Mouse (Mus musculus) left cerebral cortex, postnatal 14 days (tissue): ENCODE measurements around the gene Tom1l1. TPM values are rescaled to one million over a fixed set of nuclear protein-coding genes. Genes with fewer than 3 reads are reported as not detected.

Experiments used
- DNase-seq, 2 experiments: peaks; one replicate each; pipeline ENCODE4 v3.0.0; 2021 to 2022; ENCODE audit warnings: low spot score in 2 of 2, mixed read lengths in 1 of 2
- intact Hi-C: fragments of 180-260 bp; cut with DNase I; formaldehyde crosslinking; loops from one replicate; pipeline ENCODE4 v1.15.1; 2025
- total RNA-seq, 2 experiments: library from RNA; stranded (reverse); gene quantifications; 2 replicates each; pipeline ENCODE4 v1.2.3; 2021

Gene Tom1l1
- total RNA-seq, 2 experiments from 2014 or later, result 21.3 to 28.1 TPM

DNA sequence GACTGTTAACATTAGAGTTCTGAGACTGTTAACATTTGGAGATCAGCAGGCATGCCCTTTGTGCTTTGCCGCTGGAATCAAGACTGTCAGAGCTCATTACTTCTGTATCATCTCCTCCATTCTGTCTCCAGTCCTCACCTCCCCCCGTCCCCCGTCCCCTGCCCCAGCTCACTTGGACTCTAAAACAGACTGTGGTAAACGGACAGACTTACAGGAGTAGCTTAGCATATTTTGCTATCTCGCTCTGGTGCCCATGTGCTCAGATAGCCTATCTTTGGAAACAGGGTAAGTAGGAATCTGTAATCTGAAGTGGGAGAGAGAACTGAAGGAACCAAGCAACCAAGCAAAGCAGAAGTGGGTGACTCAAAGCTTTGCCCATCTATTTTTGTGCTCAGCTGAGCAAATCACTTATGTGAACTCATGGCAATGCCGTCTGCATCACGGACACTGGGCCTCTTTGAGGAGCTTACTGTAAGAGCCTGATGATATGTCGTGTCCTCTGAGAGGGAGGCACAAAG, 10.3 kb downstream of the Tom1l1 start:
- DNase-seq, result peak; percentile 53 to 76
- intact Hi-C loops, result no loop called here

DNA sequence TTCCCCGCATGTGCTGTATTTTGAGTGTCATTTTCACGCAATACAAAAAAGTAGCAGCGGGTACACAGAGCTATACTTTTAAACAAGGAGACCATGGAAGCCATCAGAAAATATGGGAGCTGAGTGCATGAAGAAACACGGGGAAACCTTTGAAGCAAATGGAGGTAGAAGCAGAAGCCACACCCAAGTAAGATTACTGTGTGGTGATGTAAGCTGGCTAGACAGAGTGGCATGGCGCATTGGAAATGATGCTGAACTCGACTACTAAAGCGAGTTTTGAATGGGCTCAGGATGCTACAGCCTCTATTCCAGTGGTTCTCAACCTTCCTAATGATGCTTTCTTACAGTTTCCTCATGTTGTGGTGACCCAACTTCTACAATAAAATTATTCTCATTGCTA, 11.1 kb downstream of the Tom1l1 start:
- no peak for DNase-seq
- intact Hi-C loops, result no loop called here

DNA sequence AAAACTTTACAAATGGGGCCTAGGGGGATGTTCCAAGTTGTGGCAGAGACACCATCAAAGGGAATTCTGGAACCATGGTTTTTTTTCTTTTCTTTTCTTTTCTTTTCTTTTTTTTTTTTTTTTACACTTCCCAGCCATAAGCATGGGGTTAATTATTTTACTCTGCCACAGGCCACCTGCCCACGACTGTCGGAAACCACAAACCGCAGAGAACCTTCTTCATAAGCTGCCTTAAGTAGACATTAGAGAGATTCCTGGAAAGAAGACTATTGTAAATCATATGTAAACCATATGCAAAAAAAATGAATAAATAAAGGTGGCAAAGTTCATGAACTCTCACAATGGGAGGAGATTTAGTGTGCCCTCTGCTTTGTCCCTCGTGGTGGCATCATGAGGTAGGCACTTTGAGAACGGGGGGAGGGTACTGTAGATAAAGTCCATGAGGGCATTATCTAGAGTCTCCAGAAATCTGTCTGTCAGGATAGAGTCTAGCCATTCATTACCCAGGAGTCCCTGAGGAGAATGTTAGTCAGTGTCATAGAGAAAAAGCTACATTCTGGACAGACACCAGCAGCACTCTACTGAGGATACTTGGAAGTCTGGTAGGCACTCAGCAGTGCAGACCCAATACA, 12.6 kb downstream of the Tom1l1 start:
- no peak for DNase-seq
- intact Hi-C loops, result no loop called here

DNA sequence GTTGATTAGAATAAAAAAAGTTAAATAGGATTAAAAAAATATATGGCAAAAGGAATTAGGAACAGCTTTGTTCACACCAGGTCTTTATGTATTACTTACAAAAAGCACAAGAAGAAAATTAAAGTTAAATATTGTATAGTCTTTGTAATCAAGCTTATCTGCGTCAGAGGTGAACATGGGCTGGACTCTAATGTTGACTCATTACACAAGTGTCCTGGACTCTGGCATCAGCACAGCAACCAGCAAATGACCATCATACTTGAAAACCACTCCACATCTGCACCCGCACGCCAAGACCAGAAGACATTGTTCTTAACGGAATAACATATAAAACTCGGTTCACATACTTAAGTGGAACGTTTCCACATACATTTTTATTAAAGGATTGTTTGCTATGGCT, 20.8 kb downstream of the Tom1l1 start:
- no peak for DNase-seq
- intact Hi-C loops, result no loop called here

DNA sequence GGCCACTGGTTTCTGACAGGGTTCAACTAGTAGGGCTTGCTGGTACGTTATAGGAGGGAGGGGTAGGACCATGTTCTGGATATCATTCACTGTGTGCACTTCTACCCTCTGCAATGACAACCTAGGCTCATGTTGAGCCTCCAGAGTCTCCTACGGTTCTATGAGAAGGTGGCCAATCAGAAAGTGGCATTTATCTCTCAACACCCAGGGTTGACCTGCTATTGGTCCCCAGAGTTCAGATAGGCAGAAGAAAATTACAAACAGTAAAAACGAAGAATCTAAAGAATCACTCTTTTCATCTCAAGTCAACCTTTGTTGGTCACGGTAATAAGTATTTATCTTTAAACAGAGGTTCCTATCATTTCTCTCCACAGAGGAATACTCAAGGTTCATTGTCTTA, 21.2 kb downstream of the Tom1l1 start:
- no peak for DNase-seq
- intact Hi-C loops, result no loop called here

DNA sequence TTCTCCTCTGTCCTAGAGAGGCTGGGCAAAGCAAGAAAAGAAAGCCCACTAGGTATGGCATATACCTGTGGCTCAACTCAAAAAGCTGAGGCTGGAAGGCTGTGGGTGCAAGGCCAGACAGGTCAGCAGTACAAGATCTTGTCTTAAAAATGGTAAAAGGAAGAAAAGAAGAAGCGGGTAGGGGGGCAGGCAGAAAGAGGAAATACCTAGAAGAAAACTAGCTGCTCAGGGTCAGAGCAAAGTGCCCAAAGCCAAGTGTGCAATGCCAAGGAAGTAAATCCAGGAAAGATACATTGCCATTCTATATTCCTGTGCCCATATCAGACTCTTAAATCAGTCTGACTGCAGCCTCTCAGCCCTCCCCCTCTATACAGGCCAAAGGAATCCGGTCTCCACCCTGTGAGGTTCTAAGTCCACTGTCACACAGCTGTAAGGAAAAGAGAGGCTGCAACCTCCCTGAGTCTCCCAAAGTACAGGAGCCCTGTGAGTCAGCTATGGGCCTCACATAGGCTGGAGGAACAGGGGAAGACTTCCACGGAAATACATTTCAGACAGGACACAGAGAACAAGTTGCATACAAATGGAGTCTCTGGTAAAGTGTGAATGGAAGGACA, 21.9 kb downstream of the Tom1l1 start:
- intact Hi-C loops, result no loop called here
- DNase-seq, result no peak

DNA sequence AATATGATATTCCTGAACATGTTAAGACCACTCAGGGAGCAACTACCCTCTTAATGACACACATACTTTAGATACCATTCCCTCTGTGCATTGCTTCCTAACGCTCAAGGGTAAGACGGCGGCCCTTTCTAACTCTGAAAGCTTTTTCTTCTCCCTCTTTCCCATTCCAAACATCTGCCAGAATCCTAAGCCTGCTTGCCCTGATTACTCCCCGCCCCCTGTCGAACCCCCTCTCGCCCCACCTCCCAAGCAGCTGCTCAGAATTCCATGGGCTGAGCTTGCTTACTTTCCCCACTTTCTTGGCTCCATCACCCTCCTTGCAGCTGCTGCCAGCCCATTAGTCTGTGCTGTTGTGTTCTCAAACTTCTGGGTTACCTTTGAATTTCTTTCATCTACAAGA, 23.0 kb downstream of the Tom1l1 start:
- DNase-seq, result peak; percentile 35 to 41

DNA sequence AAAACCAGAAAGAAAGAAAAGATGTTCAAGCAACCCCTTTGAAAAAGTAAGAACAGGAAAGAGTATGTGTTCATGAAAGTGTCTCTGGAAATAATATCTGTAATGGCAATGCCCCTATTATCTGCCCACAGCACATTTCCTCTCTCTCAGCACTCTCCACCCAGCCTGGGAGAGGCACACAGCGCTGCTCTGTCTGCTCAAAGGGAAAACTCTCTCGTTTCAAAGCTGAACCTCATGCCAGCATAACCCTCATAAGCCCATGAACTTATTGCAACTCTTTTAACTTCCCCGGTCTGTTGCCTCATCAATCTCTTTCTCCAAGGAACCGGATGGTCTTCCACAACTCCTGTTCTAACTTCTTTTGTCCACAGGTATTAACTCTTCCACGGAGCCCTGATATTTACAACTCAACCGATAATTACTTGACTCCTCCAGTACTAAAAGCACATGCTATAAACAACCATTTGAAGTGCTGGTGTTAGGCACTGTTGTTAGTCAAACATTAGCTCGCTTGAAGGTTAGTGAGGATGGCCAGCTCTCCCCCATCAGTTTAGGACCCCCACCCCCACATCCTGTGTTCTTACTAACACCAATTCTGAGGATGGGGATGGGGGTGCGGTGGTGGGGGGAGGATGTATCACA, 23.7 kb downstream of the Tom1l1 start:
- no peak for DNase-seq
- intact Hi-C loops, result no loop called here

More for the DNA sequence above, 23.0 kb downstream of the Tom1l1 start:
- intact Hi-C loops, result no loop called here

DNA sequence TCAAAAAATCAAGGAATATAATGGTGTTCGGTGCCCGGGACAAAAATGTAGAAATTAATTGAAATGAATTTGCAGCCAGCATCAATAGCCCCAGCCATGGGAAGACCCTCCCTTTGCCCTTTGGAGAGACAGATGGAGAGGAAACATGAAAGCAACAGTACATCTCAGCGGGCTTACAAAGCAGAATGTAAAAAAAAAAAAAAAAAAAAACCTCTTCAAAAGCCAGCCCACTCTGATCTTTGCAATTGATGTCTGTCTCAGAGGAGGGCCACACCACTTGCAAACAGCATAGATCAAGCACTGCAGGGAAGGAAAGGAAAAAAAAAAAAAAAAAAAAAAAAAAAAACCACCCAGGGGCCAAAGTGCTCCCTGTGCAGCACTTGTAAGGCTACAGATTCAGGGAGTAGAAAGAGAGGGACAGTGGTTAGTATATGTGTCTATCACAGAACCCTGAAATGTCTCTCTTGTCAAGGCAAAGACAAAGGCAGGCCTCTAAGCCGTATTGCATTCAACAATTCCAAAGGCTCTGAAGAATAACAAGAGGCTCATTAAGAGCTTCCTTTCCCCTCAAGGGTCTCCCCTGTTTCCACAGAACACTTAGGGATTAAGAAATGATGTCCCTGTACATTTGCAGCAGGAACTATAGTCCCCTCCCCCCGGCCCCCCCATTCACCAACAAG, 24.4 kb downstream of the Tom1l1 start:
- intact Hi-C loops, result no loop called here
- DNase-seq, result no peak

DNA sequence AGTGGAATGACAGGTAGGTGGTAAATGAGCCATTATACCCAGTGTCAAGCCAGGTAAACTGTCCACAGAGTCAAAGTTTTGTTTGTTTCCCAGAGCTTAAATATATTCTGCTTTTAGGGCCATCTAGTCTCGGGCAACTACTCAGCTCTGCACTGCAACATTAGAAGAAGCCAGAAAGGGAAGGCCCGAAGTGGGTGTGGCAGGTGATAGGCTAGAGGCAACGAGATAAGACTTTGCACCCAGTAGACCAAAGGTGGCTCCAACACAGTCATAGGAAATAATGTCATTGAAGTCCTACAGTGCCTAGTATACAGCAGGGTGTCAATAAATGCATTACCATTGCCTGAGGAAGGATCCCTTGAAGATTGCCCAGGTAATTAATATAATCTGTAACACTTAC, 25.1 kb downstream of the Tom1l1 start:
- intact Hi-C loops, result no loop called here
- no peak for DNase-seq

DNA sequence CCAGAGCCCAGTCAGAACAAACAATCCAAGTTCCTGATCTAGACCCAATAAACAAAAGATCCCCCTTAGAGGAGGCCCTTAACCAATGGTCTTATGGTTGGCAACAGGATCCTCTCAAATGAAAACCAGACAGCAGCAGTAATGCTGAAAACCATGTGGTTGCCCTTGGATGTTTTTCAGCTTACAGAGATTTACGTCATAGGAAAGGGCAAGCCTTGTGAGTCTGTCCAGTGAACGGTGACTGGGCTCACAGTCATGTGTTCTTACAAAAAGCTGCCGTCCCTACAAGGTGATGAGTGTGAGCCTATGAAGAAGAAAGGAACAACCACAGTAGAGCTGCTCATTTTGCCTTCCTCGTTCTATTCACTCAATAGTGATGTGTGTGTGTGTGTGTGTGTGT, 27.5 kb downstream of the Tom1l1 start:
- intact Hi-C loops, result no loop called here
- no peak for DNase-seq

DNA sequence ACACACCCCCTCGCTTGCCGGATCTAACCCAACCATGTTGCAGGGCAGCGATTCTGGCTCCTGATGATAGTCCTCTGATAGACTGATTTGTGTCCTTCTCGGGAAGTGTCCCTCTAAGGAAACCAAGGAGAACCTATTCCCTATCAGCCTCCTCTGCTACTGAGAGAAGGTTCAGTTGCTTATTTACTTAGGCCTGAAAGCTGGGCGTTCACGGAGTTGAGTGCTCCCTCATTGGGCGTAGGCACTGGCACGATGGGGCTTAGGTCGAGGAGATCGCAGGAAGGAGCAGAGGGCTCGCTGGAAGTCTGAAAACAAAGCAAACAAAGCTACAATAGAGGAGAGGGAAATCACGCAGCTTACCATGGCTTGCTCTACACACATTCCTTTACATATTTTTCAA, 30.6 kb downstream of the Tom1l1 start:
- DNase-seq, result no peak
- intact Hi-C loops, result no loop called here

DNA sequence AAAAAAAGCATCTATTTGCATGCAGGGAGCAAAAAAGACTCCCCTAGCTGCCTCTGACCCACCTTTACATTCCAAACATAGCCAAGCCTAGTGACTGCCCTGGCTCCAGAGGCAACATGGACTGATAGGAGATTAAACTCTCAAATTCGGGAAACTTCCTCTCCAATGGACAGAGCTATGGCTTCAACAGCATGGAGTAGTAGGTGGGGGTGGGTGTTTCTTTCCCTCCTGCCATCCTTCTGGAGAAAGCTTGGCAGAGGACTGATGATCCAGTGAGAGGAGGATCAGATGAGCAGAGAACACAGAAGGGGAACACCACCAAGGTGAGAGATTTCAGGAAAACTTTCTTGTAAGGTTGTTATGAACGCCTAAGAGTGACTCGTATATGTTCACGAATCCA, 35.6 kb downstream of the Tom1l1 start:
- intact Hi-C loops, result no loop called here
- no peak for DNase-seq

DNA sequence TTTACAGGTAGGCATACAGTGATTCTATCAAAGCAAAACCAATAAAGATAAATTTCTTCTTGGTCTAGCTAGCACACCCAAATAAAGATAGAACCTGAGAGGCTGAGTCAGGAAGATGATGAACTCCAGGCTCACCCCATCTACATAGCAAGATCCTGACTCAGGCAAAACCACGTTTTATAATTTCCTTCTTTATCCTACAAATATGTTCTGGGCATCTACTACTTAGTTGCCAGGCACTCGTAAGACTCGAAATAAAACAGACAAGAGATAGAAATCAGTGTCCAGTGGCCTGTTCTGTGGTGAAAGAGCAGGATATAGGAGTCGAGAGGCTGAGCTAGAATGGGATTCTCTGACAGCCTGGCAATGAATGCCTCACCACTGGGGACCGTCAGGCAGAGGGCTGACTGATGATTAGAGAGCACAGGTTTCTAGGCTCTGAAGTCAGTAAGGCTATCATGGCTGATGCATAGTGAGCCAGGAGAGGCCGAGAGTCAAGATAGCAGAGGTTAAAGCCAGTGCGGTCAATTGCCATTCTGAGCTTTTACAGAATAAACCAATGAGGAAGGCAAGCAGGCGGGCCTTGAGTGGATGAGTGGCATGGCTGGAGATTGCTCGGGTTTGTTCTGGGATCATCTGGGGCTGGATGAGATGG, 37.8 kb downstream of the Tom1l1 start:
- intact Hi-C loops, result no loop called here
- no peak for DNase-seq

DNA sequence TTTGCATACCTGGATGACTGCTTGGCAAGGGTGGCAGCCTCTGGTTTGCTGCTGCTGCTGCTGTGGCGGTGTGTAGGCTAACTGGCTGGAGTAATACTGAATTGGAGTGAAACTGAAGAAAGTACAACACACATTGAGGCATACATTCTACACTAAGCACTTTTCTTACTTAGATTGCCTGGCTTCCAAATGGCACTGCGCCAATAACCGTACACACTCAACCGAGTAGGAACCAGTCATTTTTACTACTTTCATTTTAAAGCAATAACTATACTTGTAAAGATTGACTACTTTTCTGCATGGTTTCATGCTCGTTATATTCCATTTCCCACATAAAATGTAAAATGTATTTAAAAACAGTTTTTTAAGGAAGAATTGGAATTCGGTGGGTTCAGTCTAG, 38.4 kb downstream of the Tom1l1 start:
- intact Hi-C loops, result no loop called here
- DNase-seq, result peak in 1 of 2 experiments; percentile 37

DNA sequence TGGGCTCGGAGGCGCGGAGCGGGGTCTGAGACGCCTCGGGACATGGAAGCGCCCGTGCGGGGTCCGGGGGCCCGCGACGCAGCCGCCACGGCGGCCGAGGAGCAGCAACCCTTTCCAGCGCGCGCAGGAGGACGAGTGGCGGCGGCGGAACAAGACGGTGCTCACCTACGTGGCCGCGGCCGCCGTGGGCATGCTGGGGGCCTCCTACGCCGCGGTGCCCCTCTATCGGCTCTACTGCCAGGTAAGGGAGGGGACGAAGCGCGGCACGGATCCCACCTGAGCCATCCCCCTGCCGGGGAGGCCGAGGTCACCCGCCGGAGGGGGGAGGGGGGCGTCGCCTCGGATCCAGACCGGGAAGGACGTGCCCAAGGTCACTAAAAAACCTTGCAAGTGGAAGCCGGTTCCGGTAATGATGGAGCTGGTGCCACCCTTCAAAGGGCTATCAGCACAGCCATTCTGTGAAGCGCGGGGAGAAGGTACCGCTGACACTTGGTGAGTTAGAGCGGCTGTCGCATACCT, 49.8 kb downstream of the Tom1l1 start:
- intact Hi-C loops, result loop anchor here (10.0 kb wide), 1 partner anchor 634 kb away; the partner anchor contains the start of gene Pctp
- DNase-seq, result peak in 1 of 2 experiments; percentile 17

DNA sequence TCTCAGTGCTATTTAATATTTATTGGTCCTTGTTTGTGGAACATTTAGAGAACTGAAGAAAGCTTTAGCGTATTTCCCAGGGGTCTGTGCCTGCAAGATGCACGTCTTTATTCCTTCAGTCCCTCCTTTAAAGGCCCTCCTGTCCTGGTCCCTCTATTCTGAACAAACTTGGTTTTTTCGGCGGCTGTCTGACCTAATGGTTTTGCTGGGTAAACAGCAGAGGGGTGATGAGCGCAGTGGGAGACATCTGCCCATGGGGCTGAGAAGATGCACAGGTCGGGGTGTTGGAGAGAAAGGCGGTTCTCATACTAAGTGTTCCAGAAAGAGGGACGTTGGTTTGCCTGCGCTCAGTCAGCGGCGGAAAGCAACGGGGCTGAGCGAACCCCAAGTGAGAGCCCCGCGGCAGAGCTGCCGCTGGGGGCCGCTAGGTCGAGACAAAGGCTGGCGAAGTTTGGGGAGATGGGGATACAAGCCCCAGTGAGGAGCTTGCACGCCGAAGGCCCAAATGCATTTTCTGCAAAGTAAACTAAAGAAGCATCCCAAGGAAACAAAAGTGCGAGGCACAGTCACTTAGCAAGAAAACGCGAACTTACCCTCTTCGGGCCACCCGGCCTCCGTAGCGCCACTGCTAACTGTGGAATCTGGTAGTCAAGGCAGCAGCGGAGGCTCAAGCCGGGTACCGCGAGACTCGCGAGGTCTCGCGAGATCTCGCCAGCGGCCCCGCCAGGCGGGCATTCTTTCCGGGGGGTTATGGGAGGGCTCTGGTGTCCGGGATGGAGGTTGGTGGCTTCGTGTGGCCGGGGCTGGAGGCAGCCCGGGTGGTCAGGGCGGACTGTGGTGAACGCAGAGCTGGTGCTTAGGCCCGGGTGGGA, 50.5 kb downstream of the Tom1l1 start, which contains the start of the genes Stxbp4 and Cox11:
Stxbp4 (minus strand) TSS at position 645 of the 872 bp plus-strand sequence.
Cox11 (plus strand) TSS at position 734 of the 872 bp plus-strand sequence.
- intact Hi-C loops, result loop anchor here (10.0 kb wide), 1 partner anchor 633 kb away; the partner anchor contains the start of gene Pctp
- peak; percentile 95 to 96 for DNase-seq

DNA sequence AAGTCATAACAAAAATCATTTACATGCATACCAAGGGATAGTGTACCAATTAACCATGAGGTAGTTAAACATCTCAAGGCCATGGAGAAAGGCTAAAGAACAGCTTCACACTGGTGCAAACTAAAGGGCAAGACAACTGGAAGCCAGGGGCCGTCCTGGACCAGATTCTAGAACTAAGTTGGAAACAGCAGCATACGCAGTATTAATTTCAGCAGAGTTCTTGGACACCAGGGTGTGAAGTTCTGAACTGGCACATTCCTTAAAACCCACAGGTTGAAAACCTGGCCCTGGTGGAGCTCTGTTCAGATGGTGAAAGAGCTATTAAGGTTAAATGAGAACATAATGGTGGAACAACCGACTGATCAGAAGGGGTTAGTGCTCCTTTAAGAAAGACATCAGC, 53.5 kb downstream of the Tom1l1 start:
- intact Hi-C loops, result loop anchor here (10.0 kb wide), 1 partner anchor 630 kb away; the partner anchor contains the start of gene Pctp
- no peak for DNase-seq
